Mouse (Mus musculus) left cerebral cortex, postnatal 36 days (tissue): ENCODE data around the gene Gng12. TPM values are rescaled to one million over a fixed set of nuclear protein-coding genes. Genes with fewer than 3 reads are reported as not detected.
A peak's percentile ranks its signal among the peaks of the same experiment; 100 is the strongest.
"Not testable (repeated sequence)": the region's sequence is repeated elsewhere in the genome, so short reads cannot be mapped to it uniquely, and the experiment has no call there.

Source experiments
- DNase-seq, 2 experiments: peaks; one replicate each; pipeline ENCODE4 v3.0.0; 2021 to 2022; ENCODE audit warnings: low spot score in 2 of 2, mixed read lengths in 1 of 2
- intact Hi-C: fragments of 180-260 bp; cut with DNase I; formaldehyde crosslinking; loops from one replicate; pipeline ENCODE4 v1.15.1; 2025
- total RNA-seq, 2 experiments: library from RNA; stranded (reverse); gene quantifications; 2 replicates each; pipeline ENCODE4 v1.2.3; 2021

Gene Gng12
- 10 to 100 TPM; 55.8 to 69.6 TPM for total RNA-seq

- peak; percentile 75 to 77 for DNase-seq
- intact Hi-C loops = loop anchor here (10.0 kb wide), 1 partner anchor 138 kb away; the partner anchor contains the start of gene Gadd45a
These were observed at the start of gene Gng12 for GRCm38 (mm10) chr6:66896119-66896920. Gng12 (plus strand) TSS chr6:66896397.

GRCm38 (mm10) chr6:66848936-66849335 is 47.3 kb upstream of the Gng12 start:
- DNase-seq = no peak
- intact Hi-C loops = no loop called here

DNA sequence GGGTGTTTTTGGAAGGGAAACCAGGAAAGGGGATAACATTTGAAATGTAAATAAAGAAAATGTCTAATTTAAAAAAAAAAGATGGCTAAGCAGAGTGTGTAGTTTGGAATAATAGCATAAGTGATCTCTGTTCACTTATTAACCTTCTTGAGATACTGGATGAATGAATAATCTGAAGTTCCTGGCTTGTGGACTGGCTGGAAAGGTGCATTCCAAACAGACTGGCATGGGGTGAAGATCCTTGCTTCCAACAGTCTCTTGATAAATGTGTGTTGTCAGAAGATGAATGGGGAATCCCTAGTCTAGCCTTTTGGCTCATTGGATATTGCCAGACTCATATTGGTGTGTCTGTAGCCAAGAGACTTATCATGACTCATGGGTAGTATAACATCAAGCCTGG is 40.0 kb upstream of the Gng12 start:
- intact Hi-C loops = no loop called here
- no peak for DNase-seq

GRCm38 (mm10) chr6:66858356-66858755 is 37.8 kb upstream of the Gng12 start:
- no peak for DNase-seq
- intact Hi-C loops = no loop called here

- intact Hi-C loops = no loop called here
- DNase-seq = no peak
These were observed 36.8 kb upstream of the Gng12 start for GRCm38 (mm10) chr6:66859391-66859790.

- intact Hi-C loops = no loop called here
- DNase-seq = no peak
These were observed 31.7 kb upstream of the Gng12 start for GRCm38 (mm10) chr6:66864463-66864862.

DNA sequence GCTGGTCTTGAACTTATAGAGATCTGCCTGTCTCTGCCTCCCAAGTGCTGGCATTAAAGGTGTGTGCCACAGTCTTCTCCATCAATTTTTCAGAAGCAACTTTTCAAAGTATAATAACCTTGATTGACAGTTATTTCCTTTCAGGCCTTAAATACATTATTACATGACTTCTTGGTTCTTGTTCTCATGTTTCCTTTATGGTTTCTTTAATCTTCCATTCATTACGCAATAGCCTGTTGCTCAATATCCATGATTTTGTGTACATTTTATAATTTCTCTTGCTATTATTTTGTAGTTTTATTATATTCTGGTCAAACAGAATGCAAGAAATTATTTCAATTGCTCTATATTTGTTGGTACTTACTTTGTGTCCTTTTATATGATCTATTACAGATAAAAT is 29.9 kb upstream of the Gng12 start:
- intact Hi-C loops = no loop called here
- no peak for DNase-seq

GRCm38 (mm10) chr6:66877048-66877447 is 19.1 kb upstream of the Gng12 start:
- intact Hi-C loops, DNase-seq: not testable (repeated sequence)

GRCm38 (mm10) chr6:66890349-66891158 is 5.6 kb upstream of the Gng12 start:
- DNase-seq = no peak
- intact Hi-C loops = loop anchor here (10.0 kb wide), 1 partner anchor 144 kb away; the partner anchor contains the start of gene Gadd45a

- intact Hi-C loops = loop anchor here (10.0 kb wide), 1 partner anchor 141 kb away; the partner anchor contains the start of gene Gadd45a
- no peak for DNase-seq
These were observed 2.2 kb upstream of the Gng12 start for GRCm38 (mm10) chr6:66893950-66894349.

- intact Hi-C loops = loop anchor here (10.0 kb wide), 1 partner anchor 140 kb away; the partner anchor contains the start of gene Gadd45a
- no peak for DNase-seq
These were observed 1.2 kb upstream of the Gng12 start for GRCm38 (mm10) chr6:66894999-66895398.

- peak in 1 of 2 experiments; percentile 21 for DNase-seq
- intact Hi-C loops = loop anchor here (10.0 kb wide), 1 partner anchor 138 kb away; the partner anchor contains the start of gene Gadd45a
These were observed 886 bp downstream of the Gng12 start for GRCm38 (mm10) chr6:66896921-66897645.

DNA sequence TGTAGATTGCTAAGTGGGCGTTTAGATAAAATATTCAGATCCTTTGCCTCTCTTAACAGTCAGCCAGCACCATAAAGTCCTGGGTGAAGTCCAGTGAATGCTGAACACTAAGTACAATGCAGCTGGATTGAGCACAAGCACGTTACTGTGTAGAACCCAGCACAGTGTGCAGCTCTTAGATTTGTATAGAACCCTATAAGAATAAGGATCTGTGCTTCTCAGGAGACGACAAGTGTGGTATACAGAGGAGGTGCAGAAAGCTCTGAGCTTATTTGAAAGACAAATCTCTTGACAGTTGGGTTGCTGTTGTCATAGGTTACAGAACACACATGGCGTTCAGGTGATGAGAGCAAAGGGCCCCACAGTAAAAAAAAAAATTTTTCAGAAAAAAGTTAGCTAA is 1.8 kb downstream of the Gng12 start:
- DNase-seq = no peak
- intact Hi-C loops = loop anchor here (10.0 kb wide), 1 partner anchor 137 kb away; the partner anchor contains the start of gene Gadd45a

GRCm38 (mm10) chr6:66901926-66902325 is 5.7 kb downstream of the Gng12 start:
- intact Hi-C loops = no loop called here
- no peak for DNase-seq

DNA sequence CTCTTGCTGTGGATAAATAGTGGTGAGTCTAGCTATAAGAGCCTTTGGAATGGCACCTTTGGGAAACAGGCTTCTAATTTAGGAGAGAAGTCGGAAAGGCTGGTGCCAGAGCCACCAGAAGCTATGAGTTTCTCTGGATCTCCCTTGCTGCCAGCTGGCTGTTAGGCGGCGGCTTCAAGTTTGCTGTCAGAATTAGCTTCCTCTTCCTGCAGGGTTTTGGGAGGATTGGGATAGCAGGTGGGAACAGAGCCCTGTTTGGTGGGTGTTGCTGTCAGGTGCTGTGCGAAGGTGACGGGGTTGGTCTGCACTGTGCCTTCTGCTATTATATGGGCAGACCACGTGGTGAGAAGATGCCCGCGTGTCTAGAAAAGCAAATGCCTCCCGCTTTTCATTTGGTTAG is 7.0 kb downstream of the Gng12 start:
- DNase-seq = peak; percentile 18 to 58
- intact Hi-C loops = no loop called here

DNA sequence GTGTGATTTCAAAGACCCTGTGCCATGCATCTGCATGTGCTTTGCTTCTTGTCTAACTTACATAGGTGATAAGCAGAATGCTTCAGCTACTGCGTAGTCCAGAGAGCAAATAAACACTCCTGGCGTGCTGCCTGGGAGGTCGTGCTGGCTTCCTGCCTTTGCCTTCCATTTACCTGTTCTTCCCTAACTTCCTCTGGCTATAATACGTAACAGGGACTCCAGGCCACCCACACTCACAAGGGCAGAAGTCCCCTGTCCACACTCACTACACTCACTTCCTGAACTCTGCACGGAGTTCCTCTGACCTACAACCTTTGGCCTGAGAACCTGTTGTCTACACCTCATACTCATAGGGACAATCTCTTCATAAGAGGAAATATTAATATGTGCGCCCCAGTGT is 7.5 kb downstream of the Gng12 start:
- intact Hi-C loops = no loop called here
- DNase-seq = no peak

GRCm38 (mm10) chr6:66906244-66906643 is 10.0 kb downstream of the Gng12 start:
- intact Hi-C loops = no loop called here
- DNase-seq = no peak

GRCm38 (mm10) chr6:66908327-66908973 is 12.3 kb downstream of the Gng12 start:
- no peak for DNase-seq
- intact Hi-C loops = no loop called here
